Mouse (Mus musculus) forebrain, postnatal 0 days (tissue): ENCODE results near the gene Rab11fip5. TPM values are rescaled to one million over a fixed set of nuclear protein-coding genes. Genes with fewer than 3 reads are reported as not detected.

Experiments used
- ATAC-seq: fragments of 200-750 bp; cut with Nextera tagmentation; 2 replicates; pipeline ENCODE4 v1.8.0; 2017; ENCODE audit warnings: mild to moderate bottlenecking, moderate library complexity
- DNase-seq: peaks from one replicate; pipeline ENCODE4 v3.0.0-alpha.2; 2015
- H3K27ac ChIP-seq: fragments of 300-500 bp; sonication (generic); 2 replicates; pipeline ENCODE4 v1.5.1; 2014; ENCODE audit warnings: low read depth, mild to moderate bottlenecking, antibody characterized with exemption, low read length, moderate library complexity, mixed read lengths
- H3K27me3 ChIP-seq: fragments of 300-500 bp; sonication (generic); 2 replicates; pipeline ENCODE4 v1.6.1; 2014; ENCODE audit warnings: mild to moderate bottlenecking, low read length, mixed read lengths; ENCODE audit not compliant: insufficient read depth
- H3K36me3 ChIP-seq: fragments of 300-500 bp; sonication (generic); 2 replicates; pipeline ENCODE4 v1.6.1; 2014; ENCODE audit warnings: mild to moderate bottlenecking, moderate library complexity; ENCODE audit not compliant: insufficient read depth
- H3K4me1 ChIP-seq: fragments of 300-500 bp; sonication (generic); 2 replicates; pipeline ENCODE4 v1.6.1; 2014; ENCODE audit warnings: antibody characterized with exemption; ENCODE audit not compliant: insufficient read depth
- H3K4me2 ChIP-seq: fragments of 300-500 bp; sonication (generic); 2 replicates; pipeline ENCODE4 v1.6.1; 2014; ENCODE audit warnings: low read depth, mild to moderate bottlenecking, moderate library complexity
- H3K4me3 ChIP-seq: fragments of 300-500 bp; sonication (generic); 2 replicates; pipeline ENCODE4 v1.5.1; 2014; ENCODE audit warnings: low read depth, low read length, mixed read lengths
- H3K9ac ChIP-seq: fragments of 300-500 bp; sonication (generic); 2 replicates; pipeline ENCODE4 v1.6.1; 2014; ENCODE audit warnings: mild to moderate bottlenecking
- H3K9me3 ChIP-seq: fragments of 300-500 bp; sonication (generic); 2 replicates; pipeline ENCODE4 v1.6.1; 2016; ENCODE audit warnings: low read length
- CTCF ChIP-seq: sonication (generic); IDR thresholded peaks from 2 replicates; pipeline ENCODE4 v1.5.1; 2016; ENCODE audit warnings: antibody characterized with exemption, control low read depth, low read depth
- WGBS: fragments of 180-500 bp; shearing (Covaris S2); extraction: QIAGEN DNeasy Blood & Tissue Kit; methylation state at CpG from one replicate; pipeline ENCODE4 v1.1.7; 2014; 5-methylcytosine and 5-hydroxymethylcytosine counted together
- polyA plus RNA-seq: library from polyadenylated mRNA; unstranded; fragments of >200 nt; fragmentation: Nextera tagmentation; extraction: Ambion mirVana; gene quantifications from 2 replicates; pipeline ENCODE4 v1.2.1, GENCODE M21; 2015
- total RNA-seq: library from RNA; depleted of rRNA; stranded (reverse); fragments of >200 nt; gene quantifications from 2 replicates; pipeline ENCODE4 v1.2.3, GENCODE M21; 2014; rRNA removed

Rab11fip5 gene
- 31.8 and 41.2 TPM in 2 replicates for total RNA-seq
- 17.2 and 19.8 TPM in 2 replicates for polyA plus RNA-seq

DNA sequence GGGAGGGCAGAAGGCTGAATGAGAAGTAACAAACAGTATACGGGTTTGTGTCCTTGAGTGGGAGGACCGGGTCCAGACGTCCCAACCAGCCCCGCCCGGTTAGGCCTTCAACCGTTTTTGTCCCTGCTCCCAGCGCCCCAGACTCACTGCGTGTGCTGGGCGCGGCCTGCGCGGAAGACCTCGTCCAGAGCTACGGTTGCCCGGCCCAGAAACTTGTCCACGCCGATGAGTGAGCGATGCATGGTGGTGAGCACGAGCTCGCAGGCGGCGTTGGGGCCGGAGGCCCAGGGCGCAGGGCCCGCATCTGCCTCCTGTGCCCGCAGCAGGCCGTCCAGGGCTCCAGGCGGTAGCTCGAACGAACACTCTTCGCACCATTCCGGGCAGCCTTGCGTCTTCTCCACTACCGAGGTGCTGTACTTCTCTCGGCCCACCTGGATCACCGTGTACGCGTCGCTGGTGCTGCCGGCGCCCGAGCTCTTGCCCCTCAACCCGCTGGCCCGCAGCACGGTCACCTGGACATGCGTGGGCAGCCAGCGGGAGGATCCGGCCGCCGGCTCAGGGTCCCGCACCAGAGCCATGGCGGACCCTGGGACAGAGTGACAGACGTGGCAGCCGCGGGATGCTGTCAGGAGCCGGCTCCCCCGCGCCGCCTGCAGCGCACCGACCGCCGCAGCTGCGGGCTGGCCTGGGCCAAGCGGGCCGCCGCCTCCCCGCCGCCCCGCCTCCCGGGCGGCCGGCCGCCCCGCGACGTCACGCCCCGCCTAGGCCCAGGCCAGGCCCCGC is at the start of gene Rab11fip5:
Gene Rab11fip5 (minus strand): TSS at position 684 of the 783 bp plus-strand sequence.
- Histone ChIP-seq H3K4me1 (peaks cover 19% of the 10 kb centered on the region), H3K4me2 (peak within 1 kb of the TSS; percentile 87), H3K27ac (peak within 1 kb of the TSS; percentile 79), H3K27me3 (no peaks in the 10 kb centered on the region), H3K36me3 (no peaks in the 10 kb centered on the region), H3K9me3 (no peaks in the 10 kb centered on the region), H3K9ac (peak within 1 kb of the TSS; percentile 85), H3K4me3 (peak within 1 kb of the TSS; percentile 88)
- 7% methylated on average over 77 of the region's 80 CpGs for WGBS
- DNase-seq (peak; percentile 64), ATAC-seq (peak; percentile 27)
- no peak for TF ChIP-seq CTCF

DNA sequence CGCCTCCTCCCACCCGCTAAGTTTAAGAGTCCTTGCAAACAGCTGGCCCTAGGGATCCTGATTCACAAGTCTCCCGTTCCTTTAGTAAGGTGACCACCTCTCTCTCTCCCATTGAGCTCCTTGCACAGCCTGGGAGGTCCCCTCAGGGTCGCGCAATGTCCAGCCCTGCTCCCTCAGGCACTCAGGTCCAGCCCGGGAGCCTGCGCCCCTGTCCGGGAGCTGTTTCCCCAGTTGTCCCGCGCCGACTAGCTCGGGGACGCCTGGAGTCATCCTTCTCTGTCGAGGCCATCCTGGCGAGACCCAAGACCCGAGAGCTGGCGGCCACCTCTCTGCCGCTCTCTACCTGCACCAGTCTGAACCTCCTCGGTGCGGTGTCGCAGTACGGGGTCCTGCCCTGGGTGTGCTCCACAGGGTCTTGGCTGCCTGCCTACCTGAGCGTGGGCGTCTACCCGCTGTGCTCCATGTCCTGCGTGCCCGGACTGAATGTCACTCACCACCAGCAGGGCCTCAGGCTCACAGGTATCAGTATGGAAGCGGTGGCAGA is 49.5 kb upstream of the Rab11fip5 start, which contains the start of gene Noto:
Gene Noto (plus strand): TSS at position 51 of the 544 bp plus-strand sequence.
- DNase-seq: no peak
- no peak within 1 kb of the TSS for H3K27ac ChIP-seq

DNA sequence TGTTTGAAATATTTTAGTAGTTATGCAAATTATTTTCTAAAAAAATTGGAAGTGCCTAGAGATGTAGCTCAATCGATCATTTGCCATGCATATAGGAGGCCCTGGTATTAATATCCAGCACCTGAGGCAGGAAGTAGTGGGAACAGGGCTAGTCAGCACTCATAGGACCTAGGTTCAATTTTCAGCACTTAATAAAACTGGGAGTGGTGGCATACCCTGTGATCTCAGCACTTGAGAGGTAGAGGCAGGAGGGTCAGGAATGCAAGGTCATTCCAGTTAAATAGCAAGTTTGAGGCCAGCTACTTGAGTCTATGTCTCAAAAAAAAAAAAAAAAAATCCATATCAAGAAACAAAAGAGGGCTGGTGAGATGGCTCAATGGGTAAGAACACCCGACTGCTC is 44.7 kb upstream of the Rab11fip5 start:
- no peak for DNase-seq
- Histone ChIP-seq H3K36me3 (no peaks in the 10 kb centered on the region), H3K9ac (no peak overlapping the region), H3K27me3 (peaks cover 3% of the 10 kb centered on the region; the same call in 1 of the 2 replicates), H3K4me2 (no peak overlapping the region), H3K4me3 (no peak overlapping the region), H3K27ac (no peak overlapping the region), H3K9me3 (no peaks in the 10 kb centered on the region), H3K4me1 (no peaks in the 10 kb centered on the region)
- 94% methylated on average over 2 of the region's 2 CpGs for WGBS
- no peak for TF ChIP-seq CTCF
- no peak for ATAC-seq

More for the DNA sequence above, 49.5 kb upstream of the Rab11fip5 start, which contains the start of gene Noto:
- no peak within 1 kb of the TSS for H3K9ac ChIP-seq
- 18% methylated on average over 28 of the region's 28 CpGs for WGBS
- H3K4me2 ChIP-seq: no peak within 1 kb of the TSS
- H3K36me3 ChIP-seq: no peaks in the 10 kb centered on the region
- TF ChIP-seq CTCF: no peak
- H3K4me1 ChIP-seq: no peaks in the 10 kb centered on the region
- H3K4me3 ChIP-seq: no peak within 1 kb of the TSS
- H3K9me3 ChIP-seq: no peaks in the 10 kb centered on the region
- peaks cover 5% of the 10 kb centered on the region; the same call in 1 of the 2 replicates for H3K27me3 ChIP-seq
- ATAC-seq: no peak

DNA sequence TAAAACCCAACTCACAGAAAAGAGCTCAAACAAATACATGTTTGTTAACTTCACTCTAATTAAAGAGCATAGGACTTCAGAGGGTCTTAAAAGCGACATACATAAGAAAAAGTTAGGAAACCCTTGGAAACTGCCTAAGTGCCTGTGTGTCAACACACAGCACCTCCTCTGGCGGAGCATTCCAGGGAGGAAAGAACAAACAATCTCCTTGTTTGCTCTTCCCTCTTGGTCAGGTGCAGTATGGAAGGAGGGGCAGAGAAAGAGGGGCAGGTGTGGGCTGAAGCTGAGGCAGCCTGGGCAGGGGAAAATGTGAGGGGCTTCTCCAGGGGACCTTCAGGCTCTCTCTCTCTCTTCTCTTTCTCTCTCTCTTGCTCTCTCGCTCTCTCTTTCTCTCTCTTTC is 41.4 kb upstream of the Rab11fip5 start:
- 57% methylated on average over 3 of the region's 3 CpGs for WGBS

DNA sequence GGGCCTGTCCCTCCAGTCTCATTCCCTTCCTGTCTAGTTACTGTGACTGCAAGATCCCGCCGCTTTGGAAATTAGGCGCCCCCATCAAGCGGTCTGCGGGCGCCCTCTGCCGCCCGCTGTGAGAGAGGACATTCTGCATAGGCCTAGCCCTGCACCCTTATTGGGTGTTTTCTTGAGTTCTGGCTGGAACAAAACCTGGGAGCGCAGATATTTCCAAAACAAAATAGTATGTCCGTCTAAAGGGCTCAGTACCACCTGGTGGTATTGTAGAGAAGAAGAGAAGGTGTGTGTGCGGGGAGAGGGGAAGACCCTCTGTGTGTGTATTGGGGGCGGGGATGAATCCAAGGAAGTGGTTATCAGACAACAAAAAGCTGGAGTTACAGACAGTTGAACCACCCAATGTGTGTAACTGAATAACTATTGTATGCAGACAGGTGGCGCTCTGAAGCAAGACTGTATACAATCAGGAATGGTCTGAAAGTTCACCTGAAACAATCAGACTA is 36.4 kb upstream of the Rab11fip5 start:
- ATAC-seq (peak; percentile 97), DNase-seq (peak; percentile 93)
- H3K9ac ChIP-seq: no peak overlapping the region
- WGBS: 8% methylated on average over 13 of the region's 13 CpGs
- H3K9me3 ChIP-seq: no peaks in the 10 kb centered on the region
- peak; percentile 84 for TF ChIP-seq CTCF
- H3K4me3 ChIP-seq: no peak overlapping the region
- peaks cover 31% of the 10 kb centered on the region for H3K27me3 ChIP-seq
- no peaks in the 10 kb centered on the region for H3K4me1 ChIP-seq
- H3K4me2 ChIP-seq: no peak overlapping the region
- H3K36me3 ChIP-seq: no peaks in the 10 kb centered on the region
- H3K27ac ChIP-seq: no peak overlapping the region

More for the DNA sequence above, 41.4 kb upstream of the Rab11fip5 start:
- no peaks in the 10 kb centered on the region for H3K27me3 ChIP-seq
- no peak for TF ChIP-seq CTCF
- no peaks in the 10 kb centered on the region for H3K9me3 ChIP-seq
- no peak overlapping the region for H3K4me2 ChIP-seq
- no peaks in the 10 kb centered on the region for H3K36me3 ChIP-seq
- ATAC-seq: no peak
- H3K4me1 ChIP-seq: no peaks in the 10 kb centered on the region
- DNase-seq: no peak
- no peak overlapping the region for H3K9ac ChIP-seq
- H3K4me3 ChIP-seq: no peak overlapping the region
- no peak overlapping the region for H3K27ac ChIP-seq

DNA sequence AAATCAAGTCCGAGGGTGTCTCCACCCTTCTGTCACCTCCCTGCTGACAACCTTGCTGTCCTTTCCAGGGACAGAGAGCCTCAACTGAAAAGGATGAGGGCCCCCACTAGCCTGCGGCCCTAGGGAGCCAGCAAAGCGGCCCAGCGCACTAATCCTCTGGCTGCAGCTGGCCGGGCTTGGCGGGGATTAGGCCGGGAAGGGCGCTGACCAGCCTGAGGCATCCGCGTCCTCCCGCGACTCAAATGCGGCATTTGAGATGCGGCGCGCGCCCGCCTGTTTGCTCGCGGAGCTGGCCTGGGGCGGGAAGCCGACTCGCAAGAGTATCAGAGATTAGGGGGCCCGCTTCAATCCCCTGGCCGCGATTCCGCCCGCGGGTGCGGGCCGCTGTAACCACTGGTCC is 34.6 kb upstream of the Rab11fip5 start:
- no peak for DNase-seq
- Histone ChIP-seq H3K4me3 (peak overlapping the region; percentile 27), H3K9me3 (no peaks in the 10 kb centered on the region), H3K9ac (peak overlapping the region; percentile 28; the same call in 1 of the 2 replicates), H3K27ac (no peak overlapping the region), H3K36me3 (no peaks in the 10 kb centered on the region), H3K4me1 (no peaks in the 10 kb centered on the region), H3K27me3 (peaks cover 31% of the 10 kb centered on the region), H3K4me2 (peak overlapping the region; percentile 48)
- WGBS: 5% methylated on average over 31 of the region's 31 CpGs
- no peak for TF ChIP-seq CTCF
- no peak for ATAC-seq

DNA sequence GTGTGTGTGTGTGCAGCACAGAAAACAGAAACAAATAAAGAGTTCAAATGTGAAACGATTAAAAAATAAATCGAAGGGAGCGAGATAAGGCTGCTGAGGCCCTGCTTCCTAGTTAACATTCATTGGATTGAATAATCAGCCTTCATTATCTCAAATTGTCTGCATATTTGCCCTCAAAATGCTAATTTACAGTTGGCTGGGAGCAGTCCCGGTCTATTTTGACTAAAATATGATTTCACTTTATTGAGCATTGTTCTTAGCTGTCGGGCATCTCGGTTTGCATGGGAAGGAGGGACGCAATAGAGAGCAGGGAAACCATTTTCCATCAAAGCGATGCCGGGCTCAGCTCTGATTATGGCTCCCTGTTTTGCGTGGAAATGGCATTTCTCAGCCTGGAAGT is 28.6 kb upstream of the Rab11fip5 start:
- Histone ChIP-seq H3K27me3 (peaks cover 6% of the 10 kb centered on the region; the same call in 1 of the 2 replicates), H3K36me3 (no peaks in the 10 kb centered on the region), H3K27ac (peak overlapping the region; percentile 31; the same call in 1 of the 2 replicates), H3K4me3 (no peak overlapping the region), H3K9me3 (no peaks in the 10 kb centered on the region), H3K4me1 (no peaks in the 10 kb centered on the region), H3K4me2 (no peak overlapping the region), H3K9ac (no peak overlapping the region)
- 31% methylated on average over 10 of the region's 10 CpGs for WGBS
- peak; percentile 66 for ATAC-seq
- no peak for TF ChIP-seq CTCF
- peak; percentile 58 for DNase-seq
